Mouse (Mus musculus) CH12.LX (cell line): ENCODE measurements around the gene Kctd19.

Experiments
- CHD2 ChIP-seq: IDR thresholded peaks from 2 replicates; pipeline ENCODE4 v1.6.1; 2011; ENCODE audit warnings: low read length, improper control_type of control experiment
- MAFK ChIP-seq: IDR thresholded peaks from 2 replicates; pipeline ENCODE4 v1.6.1; 2011; ENCODE audit warnings: low read length, improper control_type of control experiment; ENCODE audit not compliant: insufficient replicate concordance
- POLR2A ChIP-seq: IDR thresholded peaks from 2 replicates; pipeline ENCODE4 v1.6.1; 2011; ENCODE audit warnings: low read depth, mild to moderate bottlenecking, improper control_type of control experiment, low read length
- POLR2AphosphoS2 ChIP-seq: IDR thresholded peaks from 2 replicates; pipeline ENCODE4 v1.6.1; 2011; ENCODE audit warnings: low read depth, low read length, improper control_type of control experiment
- USF2 ChIP-seq: conservative IDR thresholded peaks from 2 replicates; pipeline ENCODE4 v1.6.1; 2011; ENCODE audit warnings: low read depth, low read length, improper control_type of control experiment
- ZC3H11A ChIP-seq: IDR thresholded peaks from 2 replicates; pipeline ENCODE4 v1.6.1; 2012; ENCODE audit warnings: low read depth, mild to moderate bottlenecking, inconsistent platforms, low read length, improper control_type of control experiment

GRCm38 (mm10) chr8:105353583-105354135 is 59.6 kb downstream of the Kctd19 start:
- TF ChIP-seq MAFK (no peak), USF2 (no peak), CHD2 (no peak), POLR2AphosphoS2 (no peak), ZC3H11A (no peak), POLR2A (no peak)
